9 mouse cellular contexts compared by ENCODE assay signal in the genomic region with DNA sequence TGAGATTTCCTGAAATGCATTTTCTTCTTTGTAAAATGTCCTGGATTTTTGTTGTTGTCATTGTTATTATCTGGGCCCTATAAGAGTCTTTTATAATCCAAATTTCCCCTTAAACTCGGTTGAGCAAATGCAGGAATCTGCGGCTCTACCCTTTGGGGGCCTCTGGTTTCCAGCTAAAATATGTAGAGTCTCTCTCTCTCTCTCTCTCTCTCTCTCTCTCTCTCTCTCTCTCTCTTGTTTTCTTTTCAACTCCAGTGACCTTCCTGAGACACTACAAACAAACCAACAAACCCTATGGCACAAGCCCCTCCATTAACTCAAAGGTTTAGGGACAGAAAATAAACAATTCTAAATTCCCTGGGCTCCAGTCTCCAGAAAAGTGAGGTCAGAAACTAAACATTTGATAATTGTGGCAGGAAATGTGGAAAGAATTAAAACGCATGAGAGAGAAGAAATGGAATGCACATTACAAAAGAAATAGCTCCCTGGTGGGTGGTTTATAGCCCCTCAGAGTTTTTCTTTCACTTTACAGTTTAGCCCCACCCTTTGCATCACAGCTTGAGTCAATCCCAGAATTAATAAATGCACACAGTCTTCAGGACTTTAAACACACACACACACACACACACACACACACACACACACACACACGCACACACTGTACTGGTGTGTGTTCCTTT. TPM values are rescaled to one million over a fixed set of nuclear protein-coding genes. Genes with fewer than 3 reads are reported as not detected.
DNase-seq lines count a peak whose midpoint lies in the region; ATAC-seq and TF ChIP-seq lines count a peak whose summit lies in the region.
"Had no signal": no experiment of that assay in that cellular context is flagged by ENCODE, and none has a peak within 500 bp of the region (broad histone marks: within the 10 kb centered on the region; RNA-seq: fewer than 3 reads in every experiment).

No protein-coding gene starts in this region.

- peak overlapping the region; percentile 79 for H3K9ac ChIP-seq in hindbrain, embryonic 12.5 days
- 0 out of 2 replicates have a peak overlapping the region, but pooled peaks have one; percentile 77 for H3K9ac ChIP-seq in midbrain, embryonic 13.5 days (replicated peaks)

- H3K4me1 ChIP-seq in hindbrain, embryonic 12.5 days: peaks cover 21% of the 10 kb centered on the region
- peaks cover 29% of the 10 kb centered on the region for H3K4me1 ChIP-seq in midbrain, embryonic 13.5 days (replicated peaks)

- no peaks in the 10 kb centered on the region for H3K27me3 ChIP-seq in hindbrain, embryonic 12.5 days
- 0 out of 2 replicates have a peak, but pooled peaks cover 3% of the 10 kb centered on the region for H3K27me3 ChIP-seq in midbrain, embryonic 13.5 days

- peak overlapping the region; percentile 88 for H3K27ac ChIP-seq in gastrocnemius, adult 2 months
- no peak overlapping the region for H3K27ac ChIP-seq in hindbrain, embryonic 12.5 days
- H3K27ac ChIP-seq in midbrain, embryonic 13.5 days: no peak overlapping the region

- intact Hi-C loops in gastrocnemius, adult 2 months (cut with DNase I): no loop called here

- TF ChIP-seq CTCF in gastrocnemius, adult 2 months (IDR thresholded peaks at IDR 0.05): no peak

- H3K4me3 ChIP-seq in gastrocnemius, adult 2 months: peak overlapping the region; percentile 91
- peak overlapping the region; percentile 74 for H3K4me3 ChIP-seq in hindbrain, embryonic 12.5 days
- H3K4me3 ChIP-seq in midbrain, embryonic 13.5 days (replicated peaks): peak overlapping the region; percentile 68

- no peak for DNase-seq in gastrocnemius, adult 2 months
- DNase-seq in gastrocnemius, postnatal 25 days: no peak
- DNase-seq in adipocyte (ENCODE audit: low spot score): peak; percentile 28
- no peak for DNase-seq in layer of hippocampus, adult 8-10 months (ENCODE audit: low spot score in 2 of 2)
- DNase-seq in frontal cortex, postnatal 36 days (ENCODE audit: low spot score in 2 of 2): no peak
- DNase-seq: layer of hippocampus, adult 9-11 months had no signal

- H3K4me2 ChIP-seq in hindbrain, embryonic 12.5 days (replicated peaks): peak overlapping the region; percentile 57
- H3K4me2 ChIP-seq in midbrain, embryonic 13.5 days (replicated peaks): peak overlapping the region; percentile 94

- peaks cover 8% of the 10 kb centered on the region; the same call in 1 of the 2 replicates for H3K36me3 ChIP-seq in hindbrain, embryonic 12.5 days
- H3K36me3 ChIP-seq in midbrain, embryonic 13.5 days: no peaks in the 10 kb centered on the region

- no peaks in the 10 kb centered on the region for H3K9me3 ChIP-seq in hindbrain, embryonic 12.5 days (replicated peaks)
- H3K9me3 ChIP-seq in midbrain, embryonic 13.5 days: no peaks in the 10 kb centered on the region

- WGBS in hindbrain, embryonic 12.5 days: 18% methylated on average over 4 of the region's 4 CpGs
- WGBS in midbrain, embryonic 13.5 days: 17% methylated on average over 4 of the region's 4 CpGs

- no peak for ATAC-seq in hindbrain, embryonic 12.5 days (ENCODE audit: low FRiP score)
- ATAC-seq in midbrain, embryonic 13.5 days: no peak
- no peak for ATAC-seq in erythroid progenitor cell, adult 5-6 weeks (replicated peaks; ENCODE audit: low FRiP score, poor library complexity, severe bottlenecking)

RNA-seq across cellular contexts. Expression of a gene that starts 1.3 kb away (rescaled TPM):
- 10 to 100 TPM; 30.2 to 54.1 TPM for total RNA-seq in gastrocnemius, adult 2 months (2021)
- 100 to 1,000 TPM in 1 of 2 experiments, 10 to 100 TPM in 1; 90.0 to 135 TPM for total RNA-seq in gastrocnemius, postnatal 25 days (2021)
- polyA plus RNA-seq in hindbrain, embryonic 12.5 days (2016; fragmentation: Nextera tagmentation; extraction: Ambion mirVana): 328 and 345 TPM in 2 replicates
- 98.9 and 99.0 TPM in 2 replicates for polyA plus RNA-seq in midbrain, embryonic 13.5 days (2015; fragmentation: Nextera tagmentation; extraction: Ambion mirVana)
- 10 to 100 TPM; 33.3 to 45.7 (median 36.2) TPM for total RNA-seq in layer of hippocampus, adult 8-10 months (2022)
- total RNA-seq in erythroid progenitor cell, adult 5-6 weeks (2015; ENCODE audit: low replicate concordance): 1.1 and 2.1 TPM in 2 replicates
- 0.51 and 1.6 TPM in 2 replicates for total RNA-seq in erythroid progenitor cell, adult 5-6 weeks (2017; ENCODE audit: low replicate concordance)

Comparison
In these comparisons a context has a peak if more than half of its experiments do, and no peak if none do; other contexts are left out.
1. RNA of a gene that starts 1.3 kb away (total RNA-seq): 90.0 to 135 TPM in gastrocnemius, postnatal 25 days, 30.2 to 54.1 TPM in gastrocnemius, adult 2 months and 33.3 to 45.7 TPM in layer of hippocampus, adult 8-10 months; 0.51 to 2.1 TPM in erythroid progenitor cell, adult 5-6 weeks; every median in the first group is over 10 times any median in the second.
2. Peak in every context shown above with its lines, with median percentiles within 50 percentile points of each other: H3K4me3 ChIP-seq.